Mouse (Mus musculus) hindbrain, embryonic 10.5 days (tissue): ENCODE results near the gene Gm8653. TPM values are rescaled to one million over a fixed set of nuclear protein-coding genes. Genes with fewer than 3 reads are reported as not detected.
"Not testable (repeated sequence)": the region's sequence is repeated elsewhere in the genome, so short reads cannot be mapped to it uniquely, and the experiment has no call there.

ENCODE experiments used
- DNase-seq: peaks from one replicate; pipeline ENCODE4 v3.0.0-alpha.2; 2017; ENCODE audit warnings: low spot score
- H3K27ac ChIP-seq: fragments of 300-500 bp; sonication (generic); 2 replicates; pipeline ENCODE4 v1.5.1; 2016; ENCODE audit warnings: mild to moderate bottlenecking, moderate library complexity
- H3K27me3 ChIP-seq: fragments of 300-500 bp; sonication (generic); 2 replicates; pipeline ENCODE4 v1.6.1; 2016; ENCODE audit warnings: mild to moderate bottlenecking; ENCODE audit not compliant: poor library complexity, insufficient read depth, severe bottlenecking
- H3K36me3 ChIP-seq: fragments of 300-500 bp; sonication (generic); 2 replicates; pipeline ENCODE4 v1.6.1; 2016; ENCODE audit warnings: mild to moderate bottlenecking, moderate library complexity
- H3K4me1 ChIP-seq: fragments of 300-500 bp; sonication (generic); replicated peaks from 2 replicates; pipeline ENCODE4 v1.6.1; 2016; ENCODE audit warnings: mild to moderate bottlenecking
- H3K4me3 ChIP-seq: fragments of 300-500 bp; sonication (generic); 2 replicates; pipeline ENCODE4 v1.5.1; 2016; ENCODE audit warnings: mild to moderate bottlenecking, moderate library complexity
- H3K9me3 ChIP-seq: fragments of 300-500 bp; sonication (generic); 2 replicates; pipeline ENCODE4 v1.6.1; 2016; ENCODE audit warnings: mild to moderate bottlenecking, moderate library complexity
- WGBS: fragments of 180-500 bp; shearing (Covaris S2); methylation state at CpG from one replicate; pipeline ENCODE4 v1.1.7; 2016; 5-methylcytosine and 5-hydroxymethylcytosine counted together
- polyA plus RNA-seq: library from polyadenylated mRNA; unstranded; fragments of >200 nt; fragmentation: Nextera tagmentation; extraction: Ambion mirVana; gene quantifications from 2 replicates; pipeline ENCODE4 v1.2.1, GENCODE M21; 2016

Gene Gm8653
- polyA plus RNA-seq, result not detected in 2 replicates

GRCm38 (mm10) chr7:22201164-22201563, at the start of gene Gm8653:
Gm8653 (minus strand) TSS chr7:22201264.
- H3K4me1 ChIP-seq, H3K4me3 ChIP-seq, H3K9me3 ChIP-seq, H3K27ac ChIP-seq, H3K27me3 ChIP-seq, H3K36me3 ChIP-seq, DNase-seq: not testable (repeated sequence)
- WGBS, result no CpG with 5 or more reads among the region's 2 CpGs

GRCm38 (mm10) chr7:22229384-22229783, 28.3 kb upstream of the Gm8653 start, which contains the start of gene Gm8453:
Gm8453 (minus strand) TSS chr7:22229484.
- not testable (repeated sequence) for H3K27me3 ChIP-seq, DNase-seq, H3K36me3 ChIP-seq, H3K27ac ChIP-seq, H3K4me3 ChIP-seq, H3K9me3 ChIP-seq, H3K4me1 ChIP-seq
- 22% methylated on average over 2 of the region's 2 CpGs for WGBS

DNA sequence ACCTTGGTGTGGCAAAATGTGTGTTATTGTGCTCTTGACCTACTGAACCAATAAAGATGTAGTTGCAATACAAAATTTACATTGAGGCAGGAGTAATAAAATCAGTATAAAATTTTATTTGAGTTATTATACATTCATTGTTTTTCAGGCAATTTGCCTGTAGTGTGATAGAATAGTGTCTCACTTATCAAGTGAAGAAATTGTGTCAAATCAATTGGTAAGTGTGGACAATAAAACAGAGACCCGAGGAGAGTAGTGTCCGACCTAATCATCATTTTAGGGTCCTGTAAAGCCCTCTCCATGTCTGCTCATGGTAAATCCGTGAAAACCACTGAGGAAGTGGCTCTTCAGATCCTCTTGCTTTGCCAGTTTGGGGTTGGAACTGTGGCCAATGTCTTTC, 12.0 kb downstream of the Gm8653 start, which contains the start of gene Vmn1r143:
Gene Vmn1r143, plus strand, starts transcription at position 301 of the 400 bp plus-strand sequence.
- H3K36me3 ChIP-seq, H3K27ac ChIP-seq, H3K9me3 ChIP-seq, H3K27me3 ChIP-seq, DNase-seq, H3K4me3 ChIP-seq, H3K4me1 ChIP-seq: not testable (repeated sequence)
- WGBS, result no CpG with 5 or more reads among the region's 3 CpGs

DNA sequence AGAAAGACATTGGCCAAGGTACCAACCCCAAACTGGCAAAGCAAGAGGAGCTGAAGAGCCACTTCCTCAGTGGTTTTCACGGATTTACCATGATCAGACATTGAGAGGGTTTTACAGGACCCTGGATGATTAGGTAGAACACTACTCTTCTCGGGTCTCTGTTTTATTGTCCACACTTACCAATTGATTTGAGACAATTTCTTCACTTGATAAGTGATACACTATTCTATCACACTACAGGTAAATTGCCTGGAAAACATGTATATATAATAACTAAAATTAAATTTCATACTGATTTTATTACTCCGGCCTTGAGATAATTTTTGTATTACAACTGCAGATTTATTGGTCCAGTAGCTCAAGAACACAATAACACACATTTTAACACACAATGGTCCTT, 37.1 kb downstream of the Gm8653 start, which contains the start of gene Vmn1r142:
Gene Vmn1r142, minus strand, starts transcription at position 101 of the 400 bp plus-strand sequence.
- H3K4me3 ChIP-seq, DNase-seq, H3K27ac ChIP-seq, H3K9me3 ChIP-seq, H3K4me1 ChIP-seq, H3K36me3 ChIP-seq, H3K27me3 ChIP-seq: not testable (repeated sequence)
- WGBS, result no CpG with 5 or more reads among the region's 3 CpGs

Other genes with a start within 250 kb of the Gm8653 start
- not detected in 2 replicates for gene Vmn1r137, start 206.7 kb downstream of the Gm8653 start, polyA plus RNA-seq
- not detected in 2 replicates for gene Vmn1r138, start 172.4 kb downstream of the Gm8653 start, polyA plus RNA-seq
- gene Gm6176, start 145.0 kb downstream of the Gm8653 start, polyA plus RNA-seq, result not detected in 2 replicates
- not detected in 2 replicates for gene Vmn1r139, start 132.2 kb downstream of the Gm8653 start, polyA plus RNA-seq
- not detected in 2 replicates for gene Gm16451, start 83.0 kb downstream of the Gm8653 start, polyA plus RNA-seq
- not detected in 2 replicates for gene Gm10666, start 66.5 kb downstream of the Gm8653 start, polyA plus RNA-seq
- not detected in 2 replicates for gene Vmn1r142, start 37.2 kb downstream of the Gm8653 start, polyA plus RNA-seq
- gene Vmn1r143, start 11.9 kb downstream of the Gm8653 start, polyA plus RNA-seq, result not detected in 2 replicates
- gene Gm8453, start 28.2 kb upstream of the Gm8653 start, polyA plus RNA-seq, result not detected in 2 replicates
- gene Gm4187, start 128.5 kb upstream of the Gm8653 start, polyA plus RNA-seq, result not detected in 2 replicates
- gene Gm8660, start 169.8 kb upstream of the Gm8653 start, polyA plus RNA-seq, result not detected in 2 replicates
- gene Vmn1r148, start 212.3 kb upstream of the Gm8653 start, polyA plus RNA-seq, result not detected in 2 replicates
- gene Vmn1r149, start 237.0 kb upstream of the Gm8653 start, polyA plus RNA-seq, result not detected in 2 replicates